Mouse (Mus musculus): ENCODE data around the gene Fjx1.

Fjx1 gene

DNA sequence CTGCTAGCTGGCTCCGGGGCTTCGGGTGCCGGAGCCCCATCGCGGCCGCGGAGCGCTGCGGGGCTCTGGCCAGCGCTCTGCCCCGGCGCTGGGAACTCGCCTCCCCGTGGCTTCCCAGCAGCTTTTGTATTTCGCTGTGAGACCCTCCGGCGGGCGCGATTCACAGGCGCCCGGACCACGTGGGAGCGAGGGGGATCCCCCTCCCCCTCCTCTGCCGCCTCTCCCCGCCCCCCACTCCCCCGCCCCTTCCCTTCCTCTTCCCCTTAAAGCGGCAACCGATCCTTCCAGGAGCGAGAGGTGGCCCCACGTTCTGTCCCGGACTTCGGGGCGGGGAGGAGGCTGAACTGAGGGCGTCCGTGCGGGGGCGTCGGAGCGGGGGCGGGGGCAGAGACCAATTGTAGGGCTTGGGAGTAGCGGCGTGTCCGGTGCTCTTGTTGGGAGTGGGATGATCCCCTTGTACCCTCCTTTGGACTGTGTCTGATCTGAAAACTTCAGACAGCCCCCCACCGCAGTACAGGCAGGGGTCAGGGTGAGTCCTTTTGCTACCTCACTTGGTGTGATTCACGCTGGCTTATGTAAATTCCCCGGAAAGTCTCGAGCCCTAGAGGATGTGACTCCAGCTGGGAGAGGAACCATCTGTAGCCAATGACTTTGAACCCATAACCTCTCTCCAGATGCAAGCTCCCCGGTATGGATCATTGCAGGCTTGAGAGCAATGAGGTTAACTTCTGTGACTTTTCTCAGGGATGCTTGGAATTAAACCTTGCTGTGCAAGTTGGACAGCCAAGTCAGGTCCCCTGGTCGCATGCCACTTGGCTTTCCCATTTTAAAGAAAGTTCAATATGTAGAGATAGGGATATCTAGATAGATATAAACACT, at the start of gene Fjx1:
Gene Fjx1 (minus strand): TSS at position 829 of the 879 bp plus-strand sequence.
- in situ Hi-C loops (cut with MboI, MseI) = loop anchor here (5.0 to 10.0 kb wide), 2 partner anchors 377 to 545 kb away; no protein-coding TSS in a partner anchor

DNA sequence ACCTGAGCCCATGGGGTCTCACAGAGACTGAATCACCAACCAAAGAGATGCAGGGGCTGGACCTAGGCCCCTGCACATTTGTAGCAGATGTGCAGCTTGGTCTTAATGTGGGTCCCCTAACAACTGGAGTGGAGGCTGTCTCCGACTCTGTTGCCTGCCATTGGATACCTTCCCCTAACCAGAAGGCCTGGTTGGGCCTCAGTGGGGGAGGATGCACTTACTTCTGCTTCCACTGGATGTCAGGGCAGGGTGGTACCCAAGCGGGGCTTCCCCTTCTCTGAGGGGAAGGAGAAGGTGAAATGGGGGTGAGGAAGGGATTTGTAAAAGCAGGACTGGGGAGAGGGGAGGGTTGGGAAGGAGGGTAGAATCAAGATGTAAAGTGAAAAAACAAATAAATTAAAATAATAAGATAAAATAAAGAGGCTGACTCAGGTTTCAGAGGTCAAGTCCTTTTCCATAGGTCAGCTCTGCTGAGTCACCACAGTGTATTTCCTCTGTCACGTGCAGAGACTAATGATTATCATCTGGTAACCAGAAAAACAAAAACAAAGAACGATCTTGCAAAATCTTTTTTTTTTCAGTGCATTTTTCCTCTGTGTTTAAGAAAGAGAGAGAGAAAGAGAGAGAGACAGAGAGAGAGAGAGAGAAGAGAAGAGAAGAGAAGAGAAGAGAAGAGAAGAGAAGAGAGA, 47.8 kb upstream of the Fjx1 start:
- in situ Hi-C loops (cut with MboI, MseI) = no loop called here

DNA sequence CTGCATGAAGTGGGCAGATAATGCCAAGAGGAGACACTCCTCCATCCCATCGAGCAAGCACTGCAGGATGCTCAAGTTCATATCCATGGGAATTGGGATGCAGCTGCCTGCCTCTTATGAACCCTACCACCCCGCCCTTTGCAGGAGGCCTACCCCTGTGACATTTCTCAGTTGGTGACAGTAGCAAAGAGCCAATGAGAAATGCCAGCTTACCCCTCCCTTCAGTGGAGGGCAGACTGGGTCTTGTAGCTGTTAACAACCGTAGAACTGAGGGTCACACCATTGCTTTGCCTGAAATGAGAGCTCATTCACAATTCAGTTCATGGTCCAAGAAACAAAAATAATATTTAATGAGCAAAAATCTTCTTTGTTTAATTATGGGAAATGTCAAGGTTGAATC, 28.4 kb upstream of the Fjx1 start:
- in situ Hi-C loops (cut with MboI, MseI) = no loop called here

DNA sequence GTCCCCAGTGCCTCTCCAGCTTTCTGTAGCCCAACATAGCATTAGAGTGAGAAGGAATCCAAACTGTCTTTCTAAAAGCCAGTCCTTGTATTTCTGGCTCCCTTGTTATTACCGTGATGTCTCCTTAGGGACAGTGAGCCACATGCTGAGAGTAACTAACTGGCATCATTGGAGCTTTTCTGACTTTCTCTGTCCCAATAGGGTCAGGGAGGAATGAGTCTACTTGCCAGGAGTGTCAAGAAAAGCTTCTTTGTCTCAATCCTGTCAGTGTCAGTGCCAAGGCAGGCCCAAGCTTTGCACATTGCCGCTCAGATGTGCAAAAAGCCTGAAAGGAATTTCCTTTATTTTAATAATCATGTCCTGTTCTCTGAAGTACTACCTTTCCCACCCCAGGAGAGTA, 23.8 kb upstream of the Fjx1 start:
- in situ Hi-C loops (cut with MboI, MseI) = no loop called here

DNA sequence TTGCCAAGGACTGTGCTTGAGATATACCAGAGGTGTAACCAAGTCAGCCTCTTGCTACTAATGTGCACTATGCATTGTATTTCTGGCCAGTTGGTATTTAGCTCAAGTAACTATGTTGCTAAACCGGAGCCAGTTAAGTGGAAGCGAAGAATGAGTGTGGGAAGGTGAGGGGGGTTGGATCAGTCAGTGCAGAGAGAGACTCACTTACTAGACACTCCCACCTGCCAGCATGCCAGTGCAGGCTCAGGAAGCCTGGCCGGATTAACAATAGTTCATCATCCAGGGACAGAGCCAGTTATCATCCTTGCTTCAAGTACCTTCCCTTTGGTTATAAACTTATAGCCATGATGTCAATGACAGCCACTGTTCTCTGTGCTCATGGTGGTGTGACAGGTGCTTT, 16.3 kb upstream of the Fjx1 start:
- in situ Hi-C loops (cut with MboI, MseI) = no loop called here

DNA sequence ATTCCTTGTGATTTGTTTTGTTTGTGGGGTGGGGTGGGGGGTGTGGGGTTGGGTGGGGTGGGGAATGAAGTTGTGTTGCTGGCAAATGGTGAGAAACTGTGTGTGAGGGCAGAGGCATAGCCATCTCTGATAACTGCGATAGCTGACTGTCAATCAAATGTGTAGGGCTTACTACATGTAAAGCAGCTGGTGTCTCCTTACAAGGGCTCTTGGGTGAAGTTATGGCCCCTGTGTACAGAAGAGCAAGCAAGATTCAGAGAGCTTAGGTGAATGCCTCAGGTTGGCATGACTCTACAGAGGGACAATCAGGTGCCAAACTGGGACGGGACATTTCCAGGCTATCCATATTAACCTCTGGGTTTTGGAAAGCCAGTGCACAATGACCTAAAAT, 12.0 kb upstream of the Fjx1 start:
- in situ Hi-C loops (cut with MboI, MseI) = no loop called here

DNA sequence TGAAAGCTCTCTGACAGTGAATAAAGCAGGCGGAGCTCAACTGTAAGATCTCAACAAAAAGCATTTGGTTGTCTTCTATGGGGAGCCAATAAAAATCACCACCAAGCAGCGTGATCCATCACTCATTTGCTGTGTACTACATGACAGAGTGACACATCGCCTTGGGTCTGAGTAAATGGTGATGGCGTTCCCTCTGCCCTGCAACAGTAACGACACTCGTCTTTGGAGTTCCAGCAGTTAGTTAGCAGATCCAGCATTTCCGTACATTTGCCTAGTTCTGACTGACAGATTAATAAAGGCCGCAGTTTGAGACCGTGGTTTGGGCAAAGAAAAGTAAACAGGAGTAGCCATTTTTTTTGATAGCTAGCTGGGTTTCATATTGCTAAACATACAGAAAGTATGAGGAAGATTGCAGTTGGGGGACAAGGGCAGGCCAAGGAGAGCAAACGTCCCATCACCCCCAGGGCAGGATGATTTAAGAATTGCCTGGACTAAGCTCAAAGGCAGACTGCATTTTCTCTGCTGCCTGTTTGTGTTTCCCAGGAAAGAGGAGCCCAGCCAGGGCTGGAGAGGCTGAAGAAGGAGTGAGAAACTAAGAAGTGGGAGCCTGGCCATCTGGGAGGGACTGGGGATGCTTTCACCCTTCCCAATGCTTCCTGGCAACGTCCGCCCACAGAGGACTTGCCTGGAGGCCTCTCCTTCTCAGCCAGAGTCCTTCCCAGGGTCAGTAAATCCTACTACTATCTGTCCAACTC, 11.5 kb upstream of the Fjx1 start:
- in situ Hi-C loops (cut with MboI, MseI) = no loop called here

DNA sequence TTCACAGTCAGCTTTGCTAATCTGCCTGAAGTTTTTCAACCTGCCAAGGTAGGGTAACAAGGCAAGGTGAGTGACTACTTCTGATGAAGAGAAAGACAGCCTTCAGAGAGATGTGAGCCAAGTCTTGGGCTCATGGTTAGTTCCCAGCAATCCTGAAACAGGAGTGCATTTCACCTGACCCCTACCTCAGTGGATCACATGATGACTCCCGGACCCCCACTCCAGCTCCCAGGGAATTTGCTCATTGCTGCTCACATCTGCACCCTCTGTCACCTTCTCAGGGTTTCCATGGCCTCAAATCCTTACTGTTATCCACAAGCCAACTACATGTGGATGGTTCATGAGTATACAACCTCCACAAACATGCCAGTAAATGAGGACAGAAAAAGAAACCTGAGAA, 9.2 kb upstream of the Fjx1 start:
- in situ Hi-C loops (cut with MboI, MseI) = no loop called here

DNA sequence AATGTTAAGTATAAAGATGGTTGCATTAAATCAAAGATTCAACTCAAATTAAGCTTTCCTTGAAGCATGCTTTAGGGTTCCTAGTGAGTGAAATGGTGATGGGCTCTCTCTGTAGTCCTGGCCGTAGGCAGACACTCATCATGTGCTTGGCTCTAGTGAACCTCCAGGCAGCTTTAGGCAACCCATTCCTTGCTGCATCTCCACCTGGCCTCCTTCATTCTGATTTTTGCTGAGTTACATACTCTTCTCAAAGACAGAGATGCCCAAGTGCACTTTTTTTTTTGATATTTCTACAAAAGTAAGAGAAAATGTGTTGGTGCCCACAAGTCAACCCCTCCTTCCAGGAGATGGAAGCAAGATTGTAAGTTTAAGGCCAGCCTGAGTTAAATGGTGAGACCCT, 2.8 kb upstream of the Fjx1 start:
- in situ Hi-C loops (cut with MboI, MseI) = loop anchor here (10.0 kb wide), 1 partner anchor 380 kb away; no protein-coding TSS in a partner anchor

DNA sequence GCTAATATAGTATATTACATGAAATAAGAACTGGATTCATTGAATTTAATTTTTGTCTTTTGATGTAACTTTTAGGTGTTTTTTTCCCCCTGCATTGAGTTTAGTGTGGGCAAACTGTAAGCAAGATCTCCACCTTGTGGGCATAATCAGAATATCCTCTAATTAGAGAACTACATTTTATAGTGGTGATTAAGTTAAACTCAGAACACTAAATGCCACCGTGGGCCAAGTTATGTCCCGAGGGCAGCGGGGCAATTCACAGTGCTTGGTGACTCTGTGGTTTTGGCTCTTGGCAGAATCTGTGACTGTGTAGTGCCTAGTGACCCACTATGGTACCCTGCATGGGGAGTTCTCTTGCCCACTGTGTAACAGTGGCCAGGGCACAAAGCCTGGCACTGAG, 1.1 kb upstream of the Fjx1 start:
- in situ Hi-C loops (cut with MboI, MseI) = loop anchor here (5.0 to 10.0 kb wide), 2 partner anchors 379 to 546 kb away; no protein-coding TSS in a partner anchor

DNA sequence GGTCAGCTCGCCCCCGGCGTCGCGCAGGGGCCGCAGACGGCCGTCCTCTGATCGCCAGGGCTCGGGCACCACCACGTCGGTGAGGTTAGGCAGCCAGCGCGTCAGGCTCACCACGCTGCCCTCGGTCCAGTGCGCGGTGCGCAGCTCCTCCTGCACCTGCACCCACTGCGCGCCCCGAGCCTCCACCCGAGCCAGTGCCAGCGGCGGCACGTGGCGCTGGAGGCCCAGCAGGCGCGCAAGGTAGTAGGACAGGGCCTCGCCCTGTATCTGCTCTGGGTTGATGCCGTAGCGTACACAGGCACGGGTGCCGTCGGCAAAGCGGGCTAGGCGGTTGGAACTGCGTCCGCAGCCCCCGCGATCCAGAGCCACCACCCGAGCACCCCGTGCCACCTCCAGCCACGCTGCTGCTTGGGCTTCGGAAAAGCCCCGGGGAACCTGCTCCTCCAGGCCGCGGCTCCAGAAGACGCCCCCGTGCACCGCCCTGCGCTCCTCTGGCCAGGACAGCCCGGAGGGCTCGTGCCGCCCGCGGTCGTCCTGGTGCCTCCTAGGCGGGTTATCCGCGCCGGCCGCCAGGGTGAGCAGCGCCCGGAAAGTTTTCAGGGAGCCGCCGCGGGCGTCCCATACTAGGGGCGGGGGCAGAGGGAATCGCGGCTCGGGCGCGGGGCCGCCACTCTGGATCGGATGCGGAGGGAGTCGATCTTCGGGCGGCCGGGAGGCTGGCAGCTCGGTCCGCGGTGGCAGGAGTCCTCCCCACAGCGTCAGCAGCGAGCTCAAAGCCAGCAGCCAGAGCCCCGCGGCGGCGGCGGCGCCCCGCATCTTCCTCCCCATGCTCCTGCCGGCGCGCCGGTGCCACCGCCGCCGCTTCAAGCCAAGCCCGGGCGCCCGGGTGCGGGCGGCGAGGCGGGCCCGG, 1.3 kb downstream of the Fjx1 start:
- in situ Hi-C loops (cut with MboI, MseI) = loop anchor here (5.0 to 10.0 kb wide), 2 partner anchors 376 to 544 kb away; no protein-coding TSS in a partner anchor

DNA sequence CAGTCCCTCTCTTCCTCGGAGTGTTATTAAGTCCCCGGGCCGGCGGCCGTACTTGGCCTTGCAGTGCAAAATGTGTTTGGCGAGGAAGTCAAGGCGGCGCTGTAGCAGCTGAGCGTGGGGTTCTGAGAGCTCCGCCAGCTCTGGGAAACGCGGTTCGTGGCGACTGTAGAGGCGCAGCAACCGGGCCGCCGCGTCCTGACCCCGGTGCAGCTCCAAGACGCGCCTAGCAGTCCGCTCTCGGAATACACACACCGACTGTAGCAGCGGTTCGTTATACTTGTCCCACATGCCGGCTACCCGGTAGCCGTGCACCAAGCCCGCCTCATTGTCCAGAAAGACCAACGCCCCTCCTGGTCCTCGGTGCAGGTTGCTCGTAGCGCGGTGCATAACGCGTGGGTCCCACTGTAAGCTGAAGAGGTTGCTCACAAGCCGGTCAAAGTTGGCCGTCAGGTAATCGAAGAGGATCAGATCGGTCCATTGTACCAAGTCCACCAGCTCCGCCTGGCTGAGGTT, 2.0 kb downstream of the Fjx1 start:
- in situ Hi-C loops (cut with MboI, MseI) = loop anchor here (5.0 to 10.0 kb wide), 2 partner anchors 376 to 543 kb away; no protein-coding TSS in a partner anchor

DNA sequence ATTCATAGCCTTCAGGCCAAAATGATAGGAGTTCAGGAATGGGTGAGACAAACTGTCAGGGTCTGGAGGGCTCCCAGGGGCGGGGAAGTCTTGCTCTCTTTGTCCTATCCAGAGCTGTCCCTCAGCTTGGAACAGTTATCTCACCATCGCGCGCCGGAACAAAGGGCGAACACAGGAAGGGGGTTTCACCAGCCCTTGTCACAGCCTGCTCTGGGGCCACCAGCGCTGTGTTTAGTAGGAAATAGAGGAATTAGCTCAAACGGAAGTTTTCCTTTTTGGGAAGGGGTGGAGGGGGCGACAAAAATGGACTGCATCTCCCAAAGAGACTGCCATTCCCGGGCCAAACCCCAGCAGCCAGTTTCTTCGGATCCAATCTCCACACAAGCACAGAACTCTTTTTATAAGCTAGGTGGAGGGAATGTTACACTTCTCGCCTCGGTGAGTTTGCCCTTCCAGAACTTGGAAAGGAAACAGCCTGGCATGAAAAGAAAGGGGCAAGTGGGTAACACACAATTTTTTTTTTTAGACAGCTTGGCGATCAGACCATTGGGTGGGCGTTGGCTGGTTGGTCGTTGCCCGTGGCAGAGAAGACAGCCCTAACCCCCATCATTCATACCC, 2.6 kb downstream of the Fjx1 start:
- in situ Hi-C loops (cut with MboI, MseI) = loop anchor here (5.0 to 10.0 kb wide), 2 partner anchors 375 to 542 kb away; no protein-coding TSS in a partner anchor

DNA sequence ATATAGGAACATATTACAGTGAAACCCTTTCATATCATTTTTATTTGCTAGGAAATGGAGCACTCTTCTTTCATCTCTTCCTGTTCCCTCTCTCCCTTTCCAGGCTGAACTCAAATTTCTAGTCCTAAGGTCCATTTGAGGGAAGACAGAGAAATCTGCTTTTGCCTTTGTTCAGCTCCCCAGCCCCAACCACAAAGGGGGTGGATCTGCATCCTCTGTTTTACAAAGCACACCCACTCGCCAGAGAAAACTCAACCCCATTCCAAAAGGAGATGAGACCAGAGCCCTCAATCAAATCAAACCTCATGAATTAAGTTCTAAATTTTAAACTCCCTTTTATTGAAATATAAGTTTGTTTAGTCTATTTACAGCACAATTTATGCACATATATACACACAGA, 3.2 kb downstream of the Fjx1 start:
- in situ Hi-C loops (cut with MboI, MseI) = no loop called here

DNA sequence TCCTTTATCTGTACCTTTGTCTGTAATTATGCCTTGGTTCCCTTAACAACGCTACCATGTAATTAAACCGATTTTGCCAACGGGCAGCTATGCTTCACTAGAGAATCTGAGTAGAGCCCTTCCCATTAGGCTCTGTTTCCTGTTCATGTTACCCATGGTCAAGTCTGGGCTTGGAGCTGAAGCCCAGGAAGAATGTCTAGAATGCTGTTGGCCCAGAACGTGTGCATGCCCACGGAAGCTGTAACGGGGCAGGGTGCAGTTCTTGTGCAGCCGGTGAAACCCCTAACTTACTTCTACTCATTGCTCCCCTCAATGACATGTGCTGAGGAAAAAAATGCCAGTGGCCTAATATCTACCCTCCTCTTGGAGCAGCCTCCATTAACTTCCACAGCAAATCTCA, 4.5 kb downstream of the Fjx1 start:
- in situ Hi-C loops (cut with MboI, MseI) = no loop called here

DNA sequence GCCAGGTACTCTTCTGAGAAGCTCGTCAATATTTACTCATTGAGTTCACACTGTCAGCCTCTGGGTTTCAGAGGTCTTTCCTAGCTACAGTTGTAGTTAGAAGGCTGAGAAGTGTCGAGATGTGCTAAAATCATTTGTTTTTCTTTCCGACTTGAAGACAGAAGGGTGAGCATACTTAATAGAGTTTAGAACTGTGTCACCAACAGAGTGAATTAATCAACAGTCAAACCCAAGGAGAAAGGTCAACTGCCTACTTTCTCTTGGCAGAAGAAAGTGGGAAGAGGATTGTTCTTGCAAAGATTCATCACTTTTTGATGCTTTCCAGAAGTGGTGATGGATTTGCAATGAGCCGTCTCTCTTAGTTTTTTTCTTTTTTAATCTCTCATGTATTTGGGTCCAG, 5.4 kb downstream of the Fjx1 start:
- in situ Hi-C loops (cut with MboI, MseI) = no loop called here

DNA sequence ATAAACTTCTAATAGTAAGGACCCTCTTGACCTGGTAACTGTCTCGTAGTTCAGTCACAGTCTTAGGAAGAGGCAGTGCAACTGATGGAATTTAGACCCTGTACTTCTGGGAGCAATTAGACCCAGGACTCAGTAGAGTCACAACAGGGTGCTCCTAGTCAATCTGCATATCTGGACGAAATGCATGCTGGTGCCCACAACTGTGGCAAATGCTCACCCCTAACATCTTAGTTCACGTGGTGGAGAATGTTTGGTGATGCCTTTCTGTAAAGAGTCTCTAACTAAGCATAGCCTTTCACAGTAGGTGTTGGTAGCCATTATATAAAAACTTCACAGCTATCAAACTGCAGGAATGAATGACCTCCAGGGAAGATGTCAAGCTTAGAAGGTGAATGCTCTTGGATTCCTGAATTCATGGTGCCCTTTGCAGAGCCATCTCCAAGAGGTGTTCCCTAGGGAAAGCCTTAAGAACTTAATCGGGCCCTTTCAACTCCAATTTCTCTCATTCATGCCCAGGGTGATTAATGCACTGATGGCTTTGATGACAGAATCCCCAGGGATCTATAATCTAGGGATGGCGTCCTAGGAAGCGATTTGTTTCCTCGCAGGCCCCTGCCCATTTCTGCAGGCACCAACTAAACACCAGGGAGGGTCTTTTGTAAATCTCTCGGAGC, 14.8 kb downstream of the Fjx1 start:
- in situ Hi-C loops (cut with MboI, MseI) = no loop called here

DNA sequence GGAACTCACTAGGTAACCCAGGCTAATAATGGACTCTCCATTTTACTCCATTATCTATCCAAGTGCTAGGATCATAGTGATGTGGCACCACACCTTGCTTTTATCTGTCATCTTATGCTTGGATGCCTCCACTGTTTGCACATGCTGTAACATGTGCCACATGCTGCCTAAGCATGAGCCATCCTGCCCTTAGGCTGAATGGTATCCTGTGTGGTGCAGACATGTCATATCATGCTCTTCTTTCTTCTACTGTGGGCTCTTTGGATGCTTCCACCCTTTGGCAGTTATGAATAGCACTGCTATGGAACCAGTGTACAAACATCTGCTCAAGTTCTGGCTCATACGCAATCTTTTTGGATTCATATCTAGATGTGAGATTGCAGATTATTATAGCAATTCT, 18.4 kb downstream of the Fjx1 start:
- in situ Hi-C loops (cut with MboI, MseI) = no loop called here

DNA sequence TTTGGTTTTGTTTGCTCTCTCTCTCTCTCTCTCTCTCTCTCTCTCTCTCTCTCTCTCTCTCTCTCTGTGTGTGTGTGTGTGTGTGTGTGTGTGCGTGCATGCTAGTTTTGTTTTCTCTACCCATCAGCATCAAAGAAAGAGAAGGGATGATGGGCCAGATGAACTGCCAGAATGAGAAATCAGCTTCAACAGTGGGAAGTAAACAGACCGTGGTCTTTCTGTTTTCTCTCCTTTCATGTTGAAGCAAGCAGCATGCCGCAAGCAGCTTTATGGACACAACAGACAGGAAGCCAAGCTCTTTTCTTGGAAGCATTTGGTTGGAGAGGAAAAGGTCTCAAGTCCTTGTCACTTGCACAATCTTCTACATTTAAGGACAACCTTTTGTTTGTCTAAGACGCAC, 21.2 kb downstream of the Fjx1 start:
- in situ Hi-C loops (cut with MboI, MseI) = no loop called here

DNA sequence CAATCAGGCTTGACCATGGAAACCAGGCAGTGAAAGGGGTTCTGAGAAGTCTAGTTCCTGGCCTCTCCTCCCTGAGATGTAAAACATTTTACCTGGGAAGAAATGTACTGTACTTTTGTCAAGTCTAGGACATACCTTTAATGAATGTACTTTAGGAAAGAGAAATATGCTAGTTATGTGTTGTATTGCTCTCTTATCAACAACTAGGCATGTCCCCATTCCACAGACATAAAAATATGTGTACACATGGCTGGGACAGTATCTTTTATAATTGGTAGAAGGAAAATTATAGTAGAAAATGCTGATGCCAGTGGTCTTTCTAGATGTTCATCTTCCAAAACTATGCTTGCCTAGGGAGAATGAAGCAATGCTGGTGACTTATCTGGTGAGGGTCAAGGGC, 24.3 kb downstream of the Fjx1 start:
- in situ Hi-C loops (cut with MboI, MseI) = no loop called here
